Mouse (Mus musculus) intestine, embryonic 14.5 days (tissue): Measurements from ENCODE around the gene Pbld1. TPM values are rescaled to one million over a fixed set of nuclear protein-coding genes. Genes with fewer than 3 reads are reported as not detected.

Experiments
- ATAC-seq: fragments of 200-750 bp; cut with Nextera tagmentation; replicated peaks from 2 replicates; pipeline ENCODE4 v1.8.0; 2017; ENCODE audit warnings: low read depth, moderate number of reproducible peaks, moderate TSS enrichment, moderate library complexity; ENCODE audit not compliant: low FRiP score, low TSS enrichment
- DNase-seq: peaks from one replicate; pipeline ENCODE4 v3.0.0-alpha.2; 2018; ENCODE audit warnings: low spot score
- H3K27ac ChIP-seq: fragments of 300-500 bp; sonication (generic); 2 replicates; pipeline ENCODE4 v1.5.1; 2014; ENCODE audit warnings: low read depth, mild to moderate bottlenecking, control low read depth
- H3K27me3 ChIP-seq: fragments of 300-500 bp; sonication (generic); replicated peaks from 2 replicates; pipeline ENCODE4 v1.6.1; 2014; ENCODE audit warnings: low read length, control low read depth; ENCODE audit not compliant: control insufficient read depth, insufficient read depth
- H3K36me3 ChIP-seq: fragments of 300-500 bp; sonication (generic); 2 replicates; pipeline ENCODE4 v1.6.1; 2014; ENCODE audit warnings: low read length, control low read depth; ENCODE audit not compliant: control insufficient read depth, insufficient read depth
- H3K4me1 ChIP-seq: fragments of 300-500 bp; sonication (generic); replicated peaks from 2 replicates; pipeline ENCODE4 v1.6.1; 2014; ENCODE audit warnings: low read length, control low read depth, mixed read lengths; ENCODE audit not compliant: control insufficient read depth, insufficient read depth
- H3K4me2 ChIP-seq: fragments of 300-500 bp; sonication (generic); 2 replicates; pipeline ENCODE4 v1.6.1; 2014; ENCODE audit warnings: low read length
- H3K4me3 ChIP-seq: fragments of 300-500 bp; sonication (generic); 2 replicates; pipeline ENCODE4 v1.5.1; 2014; ENCODE audit warnings: low read depth, low read length, control low read depth, mixed read lengths
- H3K9ac ChIP-seq: fragments of 300-500 bp; sonication (generic); 2 replicates; pipeline ENCODE4 v1.6.1; 2014; ENCODE audit warnings: mild to moderate bottlenecking, low read length
- H3K9me3 ChIP-seq: fragments of 300-500 bp; sonication (generic); 2 replicates; pipeline ENCODE4 v1.6.1; 2016; ENCODE audit warnings: low read length, control low read depth; ENCODE audit not compliant: control insufficient read depth
- WGBS: fragments of 180-500 bp; shearing (Covaris S2); extraction: QIAGEN DNeasy Blood & Tissue Kit; methylation state at CpG from one replicate; pipeline ENCODE4 v1.1.7; 2014; 5-methylcytosine and 5-hydroxymethylcytosine counted together
- polyA plus RNA-seq: library from polyadenylated mRNA; unstranded; fragments of >200 nt; fragmentation: Nextera tagmentation; extraction: Ambion mirVana; gene quantifications from 2 replicates; pipeline ENCODE4 v1.2.1, GENCODE M21; 2014

Gene Pbld1
- polyA plus RNA-seq, 1 experiment from 2014 or later, result 1.8 TPM

- H3K36me3 ChIP-seq, result no peaks in the 10 kb centered on the region
Measured at GRCm38 (mm10) chr10:63023749-63024579, 36.0 kb upstream of the Pbld1 start, which contains the start of the genes Hnrnph3 and Pbld2. Gene Hnrnph3 (minus strand): TSS chr10:63024217. Gene Pbld2 (plus strand): TSS chr10:63024315.

GRCm38 (mm10) chr10:63024580-63024910 is 35.4 kb upstream of the Pbld1 start:
- Histone ChIP-seq H3K4me1 (peaks cover 22% of the 10 kb centered on the region), H3K27me3 (no peaks in the 10 kb centered on the region), H3K9me3 (no peaks in the 10 kb centered on the region), H3K36me3 (no peaks in the 10 kb centered on the region), H3K4me2 (peak overlapping the region; percentile 76), H3K9ac (peak overlapping the region; percentile 99), H3K27ac (peak overlapping the region; percentile 100), H3K4me3 (peak overlapping the region; percentile 92)
- DNase-seq (no peak), ATAC-seq (peak; percentile 60)
- under 1% methylated on average over 8 of the region's 8 CpGs for WGBS

More at GRCm38 (mm10) chr10:63023749-63024579, 36.0 kb upstream of the Pbld1 start, which contains the start of the genes Hnrnph3 and Pbld2:
- no peaks in the 10 kb centered on the region for H3K27me3 ChIP-seq
- H3K27ac ChIP-seq, result peak within 1 kb of the TSS; percentile 100
- peak within 1 kb of the TSS; percentile 99 for H3K9ac ChIP-seq
- WGBS, result under 1% methylated on average over 67 of the region's 69 CpGs
- peak within 1 kb of the TSS; percentile 76 for H3K4me2 ChIP-seq
- ATAC-seq, result peak; percentile 96
- DNase-seq, result peak; percentile 100
- H3K4me3 ChIP-seq, result peak within 1 kb of the TSS; percentile 92
- H3K9me3 ChIP-seq, result no peaks in the 10 kb centered on the region
- peaks cover 22% of the 10 kb centered on the region for H3K4me1 ChIP-seq

- WGBS, result 23% methylated on average over 2 of the region's 2 CpGs
- H3K27ac ChIP-seq, result peak overlapping the region; percentile 100
- H3K9me3 ChIP-seq, result no peaks in the 10 kb centered on the region
- H3K27me3 ChIP-seq, result no peaks in the 10 kb centered on the region
- peak overlapping the region; percentile 92 for H3K4me3 ChIP-seq
- peaks cover 22% of the 10 kb centered on the region for H3K4me1 ChIP-seq
- ATAC-seq (no peak), DNase-seq (peak; percentile 59)
- peak overlapping the region; percentile 99 for H3K9ac ChIP-seq
- H3K36me3 ChIP-seq, result no peaks in the 10 kb centered on the region
- peak overlapping the region; percentile 76 for H3K4me2 ChIP-seq
Measured at GRCm38 (mm10) chr10:63025016-63025415, 34.9 kb upstream of the Pbld1 start.

GRCm38 (mm10) chr10:63025491-63026011 is 34.4 kb upstream of the Pbld1 start:
- H3K4me2 ChIP-seq, result peak overlapping the region; percentile 76
- H3K4me3 ChIP-seq, result no peak overlapping the region
- no peaks in the 10 kb centered on the region for H3K27me3 ChIP-seq
- 72% methylated on average over 6 of the region's 6 CpGs for WGBS
- DNase-seq, result no peak
- peaks cover 22% of the 10 kb centered on the region for H3K4me1 ChIP-seq
- H3K36me3 ChIP-seq, result no peaks in the 10 kb centered on the region
- H3K9ac ChIP-seq, result no peak overlapping the region
- no peak for ATAC-seq
- H3K27ac ChIP-seq, result peak overlapping the region; percentile 100
- H3K9me3 ChIP-seq, result no peaks in the 10 kb centered on the region

GRCm38 (mm10) chr10:63026156-63026794 is 33.7 kb upstream of the Pbld1 start:
- WGBS, result 52% methylated on average over 8 of the region's 8 CpGs
- Histone ChIP-seq H3K4me1 (peaks cover 18% of the 10 kb centered on the region), H3K9ac (no peak overlapping the region), H3K36me3 (no peaks in the 10 kb centered on the region), H3K4me2 (no peak overlapping the region), H3K4me3 (no peak overlapping the region), H3K27me3 (no peaks in the 10 kb centered on the region), H3K9me3 (no peaks in the 10 kb centered on the region), H3K27ac (no peak overlapping the region)
- DNase-seq (no peak), ATAC-seq (no peak)

- no peak for ATAC-seq
- whole genome bisulfite sequencing, result 88% methylated on average over 6 of the region's 6 CpGs
Measured at GRCm38 (mm10) chr10:63026795-63027160, 33.2 kb upstream of the Pbld1 start.

GRCm38 (mm10) chr10:63027376-63028161 is 32.4 kb upstream of the Pbld1 start:
- no peak for DNase-seq
- Histone ChIP-seq H3K4me3 (no peak overlapping the region), H3K4me2 (no peak overlapping the region), H3K4me1 (peaks cover 8% of the 10 kb centered on the region; the same call in 1 of the 2 replicates), H3K27ac (no peak overlapping the region), H3K9me3 (no peaks in the 10 kb centered on the region), H3K27me3 (no peaks in the 10 kb centered on the region), H3K9ac (no peak overlapping the region), H3K36me3 (no peaks in the 10 kb centered on the region)
- ATAC-seq, result no peak
- 91% methylated on average over 10 of the region's 10 CpGs for WGBS

More at GRCm38 (mm10) chr10:63026795-63027160, 33.2 kb upstream of the Pbld1 start:
- no peaks in the 10 kb centered on the region for H3K36me3 ChIP-seq
- no peak overlapping the region for H3K27ac ChIP-seq
- no peak overlapping the region for H3K4me2 ChIP-seq
- H3K27me3 ChIP-seq, result no peaks in the 10 kb centered on the region
- no peaks in the 10 kb centered on the region for H3K9me3 ChIP-seq
- peaks cover 13% of the 10 kb centered on the region for H3K4me1 ChIP-seq
- no peak overlapping the region for H3K4me3 ChIP-seq
- H3K9ac ChIP-seq, result no peak overlapping the region
- DNase-seq, result no peak

GRCm38 (mm10) chr10:63028396-63028795 is 31.6 kb upstream of the Pbld1 start:
- no peak overlapping the region for H3K4me2 ChIP-seq
- peaks cover 8% of the 10 kb centered on the region; the same call in 1 of the 2 replicates for H3K4me1 ChIP-seq
- no peak for ATAC-seq
- WGBS, result 83% methylated on average over 4 of the region's 4 CpGs
- DNase-seq, result no peak
- no peak overlapping the region for H3K27ac ChIP-seq
- H3K9ac ChIP-seq, result no peak overlapping the region
- H3K4me3 ChIP-seq, result no peak overlapping the region
- no peaks in the 10 kb centered on the region for H3K27me3 ChIP-seq
- no peaks in the 10 kb centered on the region for H3K36me3 ChIP-seq
- no peaks in the 10 kb centered on the region for H3K9me3 ChIP-seq
